Mouse (Mus musculus) cerebellum, adult (tissue): ENCODE data around the gene Siah2.
A peak's percentile ranks its signal among the peaks of the same experiment; 100 is the strongest.

Source experiments
- ATAC-seq: cut with Nextera tagmentation; 2 replicates; pipeline ENCODE4 v1.9.2; 2017; ENCODE audit warnings: mild to moderate bottlenecking, moderate library complexity, mixed read lengths; ENCODE audit not compliant: insufficient number of reproducible peaks, low FRiP score, low TSS enrichment

Gene Siah2

DNA sequence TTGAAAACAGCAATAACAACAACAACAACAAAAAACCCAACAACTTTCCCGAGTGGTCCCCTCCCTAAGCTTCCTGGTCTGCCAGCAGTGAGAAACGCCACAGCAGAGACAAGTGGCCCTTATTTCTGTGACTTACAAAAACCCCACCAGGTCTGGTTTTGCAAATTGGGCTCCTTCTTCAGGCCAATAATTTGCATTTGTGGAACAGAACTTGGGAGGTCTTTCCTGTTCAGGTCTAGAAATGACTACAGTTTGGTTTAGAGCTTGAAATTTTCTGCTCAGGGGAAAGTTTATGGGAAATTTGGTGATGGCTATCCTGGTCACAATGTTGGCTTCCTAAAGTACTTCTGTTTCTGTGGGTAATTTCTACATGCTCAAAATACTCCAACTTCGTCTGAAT, 4.6 kb upstream of the Siah2 start:
- ATAC-seq = no peak

DNA sequence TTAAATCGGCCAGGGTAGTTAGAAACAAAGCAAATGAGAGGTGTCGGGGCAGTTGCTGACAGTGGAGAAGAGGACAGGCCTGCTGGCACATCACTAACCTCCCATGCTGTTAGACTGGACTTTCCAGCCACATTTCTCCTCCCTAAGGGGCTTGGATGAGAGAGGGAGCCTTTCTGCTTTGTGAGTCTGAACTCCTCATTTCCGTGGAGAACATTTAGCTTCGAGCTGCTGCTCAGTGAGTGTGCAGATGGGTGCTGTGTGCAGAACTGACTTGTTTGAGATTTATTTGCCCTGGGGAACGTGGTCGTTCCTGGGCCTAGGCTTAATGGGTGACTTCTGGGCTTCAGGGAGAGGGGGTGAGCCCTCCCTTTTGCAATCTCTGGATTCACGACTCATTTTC, 3.3 kb upstream of the Siah2 start:
- ATAC-seq = no peak

DNA sequence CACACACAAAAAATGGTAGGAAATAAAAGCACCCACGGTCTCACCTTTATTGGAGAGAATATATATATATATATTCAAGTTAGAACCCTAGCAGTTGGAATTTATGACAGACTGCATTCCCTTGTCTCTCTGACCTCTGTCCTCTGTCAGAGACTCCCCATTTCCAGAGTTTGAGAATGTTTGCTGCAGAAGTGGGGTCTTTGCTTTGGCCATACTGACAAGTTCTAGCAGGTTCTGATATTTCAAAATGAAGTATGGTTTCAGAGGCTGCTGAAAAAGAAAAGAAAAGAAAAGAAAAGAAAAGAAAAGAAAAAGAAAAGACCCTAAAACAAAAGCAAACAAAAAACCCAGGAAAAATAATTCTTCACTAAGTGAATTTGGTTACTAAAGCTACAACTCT, 2.8 kb upstream of the Siah2 start:
- no peak for ATAC-seq

DNA sequence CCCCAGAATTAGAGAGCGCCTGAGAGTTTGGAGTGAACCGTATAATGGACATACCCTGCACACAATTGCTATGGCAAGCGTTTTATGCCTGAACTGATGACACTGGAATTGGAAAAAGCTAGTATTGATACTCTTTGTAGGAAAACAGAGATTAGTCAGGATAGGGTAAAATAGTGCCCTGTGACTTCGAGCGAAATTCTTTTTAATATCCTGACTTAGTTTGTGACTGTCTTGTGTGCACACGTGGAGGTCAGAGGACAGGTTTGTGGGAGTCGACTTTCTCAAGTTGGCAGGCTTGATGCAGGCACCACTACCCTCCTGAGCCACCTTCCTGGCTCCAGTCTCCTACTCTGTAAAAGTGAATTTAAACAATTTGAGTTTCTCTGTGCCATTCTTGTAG, 1.1 kb upstream of the Siah2 start:
- ATAC-seq = no peak

DNA sequence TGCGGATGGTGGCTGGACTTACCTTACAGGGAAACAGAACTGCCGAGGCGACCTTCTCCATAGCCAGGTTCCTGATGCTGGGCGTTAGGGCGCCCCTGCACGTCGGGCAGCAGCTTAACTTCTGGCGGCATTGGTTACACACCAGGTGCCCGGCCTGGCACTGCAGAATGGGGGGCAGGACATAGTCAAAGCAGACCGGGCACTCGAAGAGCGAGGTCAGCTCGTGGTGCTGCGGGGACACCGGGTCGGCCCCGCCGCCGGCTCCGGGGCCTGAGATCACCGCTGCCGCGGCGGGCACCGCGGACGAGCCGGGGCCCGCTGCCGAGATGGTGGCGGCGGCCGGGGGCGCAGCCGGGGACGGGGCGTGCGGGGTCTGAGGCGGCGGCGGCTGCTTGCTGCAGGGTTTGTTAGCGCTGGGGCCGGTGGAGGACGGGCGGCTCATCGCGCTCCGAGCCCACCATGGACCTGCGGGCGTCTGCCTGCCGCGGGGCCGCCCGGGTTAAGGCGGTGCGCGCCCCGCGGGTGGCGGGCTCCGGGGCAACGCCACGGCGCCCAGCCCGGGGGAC, 743 bp downstream of the Siah2 start:
- peak; percentile 12; the same call in 1 of the 2 replicates for ATAC-seq

DNA sequence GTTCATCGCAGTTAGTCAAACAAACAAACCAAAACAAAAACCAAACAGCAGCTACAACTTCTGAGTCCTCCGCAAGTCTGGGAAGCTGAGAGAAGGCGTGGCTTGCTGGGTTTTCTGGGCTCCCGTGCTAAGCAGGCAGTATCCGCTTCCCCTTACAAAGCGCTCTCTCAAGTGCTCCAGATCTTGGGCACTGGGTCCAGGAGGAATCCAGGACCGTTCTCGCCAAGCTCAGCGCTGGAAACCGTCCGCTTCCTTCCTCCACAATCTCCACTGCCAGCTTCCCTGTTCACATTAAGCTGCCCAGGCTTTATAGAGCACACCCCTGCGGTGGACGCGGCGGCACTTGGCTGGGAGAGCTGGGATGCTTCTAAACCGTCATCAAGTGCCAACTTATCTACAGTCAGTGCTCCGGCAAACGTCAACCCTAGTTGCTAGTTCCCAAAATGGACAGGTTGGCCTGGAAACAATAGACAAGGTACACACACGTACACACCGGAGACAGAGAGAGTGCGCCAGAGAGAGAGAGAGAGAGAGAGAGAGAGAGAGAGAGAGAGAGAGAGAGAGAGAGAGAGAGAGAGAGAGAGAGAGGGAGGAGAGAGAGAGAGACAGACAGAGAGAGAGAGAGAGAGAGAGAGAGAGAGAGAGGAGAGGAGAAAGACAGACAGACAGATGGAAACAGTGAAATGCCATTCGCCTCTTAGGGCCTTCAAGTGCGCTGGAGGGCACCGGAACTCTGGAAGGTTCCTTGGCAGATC, 1.4 kb downstream of the Siah2 start:
- peak; percentile 79 for ATAC-seq

DNA sequence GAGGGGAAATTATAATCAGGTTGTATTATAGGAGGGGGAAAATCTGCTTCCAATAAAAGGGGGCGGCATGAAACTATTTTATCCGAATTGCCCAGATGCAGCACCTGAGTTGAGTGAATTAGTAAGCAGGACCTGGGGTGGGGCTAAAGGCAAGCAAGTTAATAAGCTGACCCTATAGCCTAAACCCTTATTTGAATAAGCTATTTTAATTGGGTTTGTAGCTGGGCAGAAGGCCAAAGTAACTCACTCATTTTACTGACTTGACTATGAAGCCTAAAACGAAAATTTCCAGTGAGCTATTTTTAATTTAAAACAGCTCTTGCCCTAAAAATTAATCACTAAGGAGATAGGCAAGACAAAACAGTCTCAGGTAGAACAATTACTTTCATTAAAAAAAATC, 2.5 kb downstream of the Siah2 start:
- ATAC-seq = no peak

DNA sequence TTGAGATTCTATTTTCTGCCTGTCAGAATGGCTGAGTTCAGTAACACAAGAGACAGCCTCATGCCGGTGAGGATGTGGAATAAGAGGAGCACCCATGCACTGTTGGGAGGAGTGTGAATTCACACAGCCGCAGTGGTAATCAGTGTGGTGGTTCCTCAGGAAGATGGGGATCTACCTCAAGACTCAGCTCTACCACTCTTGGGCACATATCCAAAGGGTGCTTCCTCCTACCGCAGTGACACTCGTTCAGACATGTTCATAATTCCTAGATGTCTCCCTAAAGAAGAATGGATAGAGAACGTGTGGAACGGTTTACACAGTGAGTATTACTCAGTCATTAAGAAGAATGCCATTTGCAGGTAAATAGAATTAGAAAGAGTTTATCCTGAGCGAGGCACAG, 3.1 kb downstream of the Siah2 start:
- no peak for ATAC-seq

DNA sequence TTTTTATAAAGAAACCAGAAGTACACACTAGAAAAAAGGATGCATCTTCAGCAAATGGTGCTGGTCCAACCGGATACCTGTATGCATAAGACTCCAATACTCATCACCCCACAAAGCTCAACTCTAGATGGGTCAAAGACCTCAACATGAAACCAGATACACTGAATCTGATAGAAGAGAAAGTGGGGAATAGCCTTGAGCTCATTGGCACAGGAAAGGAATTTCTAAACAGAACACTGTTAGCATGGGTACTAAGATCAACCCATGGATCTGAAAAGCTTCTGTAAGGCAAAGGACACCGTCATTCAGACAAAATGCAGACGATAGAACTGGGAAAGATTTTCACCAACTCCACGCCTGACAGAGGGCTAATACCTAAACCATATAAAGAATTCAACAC, 3.6 kb downstream of the Siah2 start:
- no peak for ATAC-seq

DNA sequence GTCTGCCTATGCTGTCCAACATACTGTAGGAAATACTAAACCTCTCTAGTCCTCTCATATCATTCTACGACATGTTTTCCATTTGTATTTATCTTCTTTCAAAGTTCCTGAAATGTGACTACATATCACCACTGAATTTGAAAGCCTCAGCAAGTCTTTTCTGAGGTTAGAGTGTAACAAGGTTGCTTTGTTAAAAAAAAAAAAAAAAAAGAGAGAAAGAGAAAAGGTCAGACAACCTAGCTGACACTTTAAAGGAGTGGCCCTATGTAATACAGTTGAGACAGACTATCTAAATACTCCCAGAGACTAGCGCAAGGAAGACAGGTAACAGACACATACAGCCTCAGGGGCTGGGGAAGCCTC, 5.3 kb downstream of the Siah2 start:
- no peak for ATAC-seq

DNA sequence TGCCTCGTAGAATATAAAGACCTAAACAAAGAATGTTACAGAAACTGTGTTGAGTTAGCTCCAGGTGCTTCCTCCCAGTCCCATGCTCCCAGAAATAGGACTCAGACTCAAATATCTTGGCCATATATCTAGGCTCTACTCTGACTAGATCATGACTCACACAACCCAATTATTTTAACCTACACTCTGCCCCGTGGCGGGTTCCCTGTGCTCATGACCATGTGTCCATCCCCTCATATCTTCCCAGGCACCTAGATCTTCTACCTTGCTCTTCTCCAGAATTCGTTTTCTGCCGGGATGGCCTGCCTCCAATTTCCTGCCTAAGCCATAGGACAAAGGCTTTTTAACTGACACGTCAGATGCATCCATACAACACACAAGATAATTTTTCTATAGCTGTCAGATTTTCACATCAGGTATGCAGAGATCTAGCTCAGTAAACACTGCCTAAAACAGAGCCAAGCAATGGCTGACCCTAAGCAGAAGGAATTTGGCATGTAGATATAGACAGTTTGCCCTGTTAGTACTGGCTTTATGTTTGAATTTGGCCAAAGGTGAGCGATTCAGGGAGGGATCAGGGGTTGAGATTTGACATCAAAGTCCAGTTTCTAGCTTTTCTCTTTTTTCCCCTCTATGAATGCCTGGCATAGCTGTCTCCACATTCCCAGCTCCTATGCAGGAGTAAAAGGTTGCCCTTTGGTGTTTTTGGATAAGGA, 5.8 kb downstream of the Siah2 start:
- ATAC-seq = no peak

DNA sequence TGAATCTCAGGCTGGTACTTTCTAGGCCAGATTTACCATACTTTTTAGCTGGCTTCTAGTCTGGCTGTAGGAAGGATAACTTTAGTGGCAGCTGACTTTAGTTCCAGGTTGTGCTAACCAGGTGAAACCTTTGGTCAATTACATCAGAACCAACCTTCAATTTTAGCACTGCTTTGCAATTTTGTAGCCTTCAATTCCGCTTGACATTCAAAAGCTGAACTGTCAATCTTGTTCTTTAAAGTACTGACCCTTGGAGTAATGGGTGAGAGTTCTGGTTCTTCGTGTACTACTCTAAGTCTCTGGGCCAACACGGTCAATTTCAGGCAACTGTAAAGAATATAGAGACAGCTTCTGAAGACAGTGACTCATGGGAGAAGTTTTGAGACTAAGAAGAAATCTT, 6.8 kb downstream of the Siah2 start:
- no peak for ATAC-seq

DNA sequence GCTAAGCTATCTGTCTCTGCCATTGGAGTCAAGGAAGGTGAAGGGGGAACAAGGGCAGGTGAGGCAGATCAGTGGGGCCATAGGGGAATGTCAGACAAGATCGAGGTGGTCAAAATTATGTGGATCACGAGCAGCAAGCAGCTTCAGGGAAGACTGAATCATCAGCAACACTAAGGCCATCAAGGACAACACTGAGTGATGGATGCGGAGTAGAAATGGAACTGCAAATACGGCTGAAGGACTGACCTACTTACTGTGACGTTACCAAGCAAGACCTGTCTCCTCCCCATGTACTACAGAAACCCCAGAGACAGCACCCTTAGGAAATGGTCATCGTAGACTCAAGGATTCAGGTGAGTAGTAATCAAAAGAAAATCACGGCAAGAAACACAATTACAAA, 8.9 kb downstream of the Siah2 start:
- ATAC-seq = no peak

DNA sequence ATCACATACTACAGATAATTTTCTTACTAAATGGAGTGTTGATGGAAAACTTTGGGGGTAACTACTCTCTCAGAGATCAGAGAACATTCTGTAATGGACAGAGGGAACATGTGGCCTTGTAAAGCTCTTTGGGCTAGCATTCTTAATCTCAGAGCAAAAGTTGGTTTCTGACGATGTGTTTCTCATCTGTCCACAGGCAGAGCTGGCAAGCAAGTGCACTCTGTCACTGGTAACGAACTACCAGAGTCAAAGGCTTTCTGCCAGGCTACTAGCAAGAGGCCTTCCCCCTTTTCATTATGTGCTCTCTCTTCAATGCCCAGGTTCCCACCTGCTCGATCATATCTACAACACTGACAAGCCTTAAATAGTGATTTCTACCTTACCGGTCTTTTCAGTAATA, 9.9 kb downstream of the Siah2 start:
- no peak for ATAC-seq

DNA sequence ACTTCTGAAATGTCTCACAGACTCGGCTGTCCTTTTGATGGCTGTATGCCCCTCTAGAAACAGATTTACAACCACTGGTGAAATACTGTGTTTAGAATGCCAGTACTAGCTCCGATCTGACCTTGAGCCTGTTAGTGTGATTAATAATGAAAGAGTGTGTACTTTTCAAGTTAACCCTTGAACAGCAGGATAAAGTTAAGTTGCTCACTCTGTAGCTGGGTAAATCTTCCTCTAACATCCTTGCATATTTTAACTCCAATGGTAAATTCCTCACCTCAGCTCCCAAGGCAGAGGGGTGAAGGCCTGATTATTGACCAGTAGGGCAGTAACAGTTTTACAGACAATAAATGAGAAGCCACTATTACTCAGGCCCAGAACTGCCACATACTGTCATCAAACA, 10.4 kb downstream of the Siah2 start:
- no peak for ATAC-seq

DNA sequence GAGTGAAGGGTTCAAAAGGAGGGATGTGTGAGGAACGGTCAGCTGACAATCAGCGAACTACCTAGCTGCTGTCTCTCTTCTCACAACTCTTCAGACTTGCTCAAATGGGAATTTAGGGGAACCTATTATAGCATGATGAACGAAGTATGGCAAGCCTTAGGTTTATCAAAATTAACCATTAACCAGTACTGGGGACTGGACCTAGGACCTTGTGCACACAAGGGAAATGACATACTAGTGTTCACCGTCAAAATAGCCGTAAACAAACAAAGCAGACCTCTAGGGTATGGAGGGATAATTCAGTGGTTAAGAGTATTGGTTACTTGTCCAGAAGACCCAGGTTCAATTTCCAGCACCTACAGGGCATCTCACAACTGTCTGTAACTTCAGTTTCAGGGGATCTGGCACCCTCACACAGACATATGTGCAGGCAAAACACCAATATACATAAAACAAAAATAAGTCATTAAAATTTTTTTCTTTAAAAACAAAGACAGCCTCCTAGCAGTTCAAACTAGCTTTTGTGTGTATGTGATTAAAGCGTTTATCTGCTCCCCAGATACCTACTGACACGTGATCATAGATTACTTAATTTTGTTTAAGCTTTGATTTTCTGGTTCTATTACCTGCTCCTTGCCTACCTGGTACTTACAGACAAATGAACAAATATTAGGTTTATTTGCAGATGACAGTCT, 11.1 kb downstream of the Siah2 start:
- no peak for ATAC-seq

DNA sequence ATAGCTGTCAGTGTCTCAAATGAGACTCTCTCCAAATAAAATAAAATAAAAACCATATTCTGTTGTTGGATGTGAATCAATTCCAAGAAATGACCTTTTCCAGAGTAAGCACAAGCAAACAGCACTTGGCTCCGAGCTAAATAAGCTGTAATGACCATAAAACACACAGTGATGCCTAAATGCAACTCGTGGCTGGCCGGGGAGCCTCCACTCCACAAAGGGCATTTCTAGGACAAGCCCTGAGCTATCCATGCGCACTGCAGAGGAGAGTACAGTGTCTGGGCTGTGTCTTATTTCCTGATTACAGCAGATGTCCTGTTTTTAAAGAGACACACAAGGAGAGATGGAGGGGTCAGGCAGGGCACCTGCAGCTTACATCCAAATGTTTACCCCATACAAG, 12.2 kb downstream of the Siah2 start:
- no peak for ATAC-seq

DNA sequence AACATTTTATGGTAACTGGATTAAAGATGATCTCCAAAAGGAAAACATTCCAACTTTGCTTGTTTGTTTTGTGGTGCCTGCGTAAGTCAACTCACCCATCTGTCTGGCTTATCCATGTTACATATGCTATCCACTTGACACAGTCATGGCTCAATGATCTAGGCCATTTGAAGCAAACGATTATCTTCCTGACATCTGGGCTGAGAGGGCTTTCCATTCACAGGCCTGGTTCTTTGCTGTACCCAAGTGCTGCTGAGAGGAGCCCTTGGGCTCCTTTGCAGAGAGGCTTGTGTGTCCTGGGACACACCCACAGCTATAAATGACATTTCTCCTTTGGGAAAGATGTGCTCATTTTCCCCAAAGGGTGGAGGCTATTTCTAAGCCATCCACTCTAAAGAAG, 13.3 kb downstream of the Siah2 start:
- no peak for ATAC-seq

DNA sequence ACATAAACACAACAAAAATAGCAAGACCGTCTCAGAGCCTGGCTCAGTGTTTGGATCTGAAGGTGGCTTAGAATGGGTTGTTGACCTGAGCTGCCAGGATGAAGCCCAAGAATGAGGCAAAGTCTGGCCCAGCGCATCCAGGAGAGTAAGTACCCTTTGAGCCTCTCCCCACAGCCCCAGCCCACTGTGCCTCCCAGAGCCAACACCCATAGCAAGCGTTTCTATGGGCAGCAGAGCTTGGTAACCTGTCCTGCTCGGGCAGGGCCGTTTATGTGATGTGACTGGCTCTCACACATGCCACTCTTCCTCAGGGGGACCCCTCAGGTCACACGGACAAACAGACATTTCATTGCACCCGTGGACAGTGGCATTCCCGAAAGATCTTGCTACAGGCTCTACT, 13.8 kb downstream of the Siah2 start:
- ATAC-seq = no peak; the same call in 1 of the 2 replicates

DNA sequence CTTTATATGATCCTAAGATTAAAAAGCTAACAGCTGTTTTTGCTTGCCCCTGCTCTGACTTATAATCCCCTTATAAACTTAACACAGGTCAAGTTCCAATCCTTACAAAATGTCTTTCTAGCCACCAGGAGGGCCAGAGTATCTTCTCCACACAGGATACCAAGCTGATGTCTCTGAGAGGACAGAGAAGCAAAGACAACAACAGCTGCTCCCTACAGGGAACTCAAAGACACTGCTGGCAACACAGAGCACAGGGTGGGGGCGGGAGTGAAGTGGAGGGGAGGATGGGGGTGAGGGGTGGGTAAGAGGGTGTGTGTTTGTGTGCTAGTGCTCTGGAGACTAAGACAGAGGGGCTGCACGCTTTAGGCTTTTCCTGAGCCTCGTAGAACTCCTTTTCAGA, 14.6 kb downstream of the Siah2 start:
- no peak for ATAC-seq

DNA sequence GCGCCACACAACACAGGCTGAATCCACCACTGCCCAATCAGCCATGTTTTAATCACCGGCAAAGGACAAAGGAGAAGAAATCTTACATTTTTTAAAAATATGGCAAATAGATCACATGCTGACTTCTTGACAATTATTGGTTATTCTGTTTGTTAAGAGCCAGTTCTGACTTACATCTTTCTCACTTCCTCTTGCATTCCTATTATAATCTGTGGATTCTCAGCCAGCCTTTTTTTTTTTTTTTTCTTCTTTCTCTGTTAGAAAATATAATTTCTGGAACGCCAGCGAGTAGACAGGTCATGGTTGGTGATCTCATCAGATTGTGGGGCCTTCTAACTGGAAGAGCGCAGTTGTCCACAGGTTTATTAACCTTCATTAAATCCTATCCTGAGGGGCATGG, 18.9 kb downstream of the Siah2 start:
- no peak for ATAC-seq
